Mouse (Mus musculus) ES-E14 (cell line): ENCODE results near the gene Nt5c2.

Experiments
- CHD2 ChIP-seq: IDR thresholded peaks from 2 replicates; pipeline ENCODE4 v1.6.1; 2014; ENCODE audit warnings: mild to moderate bottlenecking, low read depth, low read length, inconsistent platforms
- HCFC1 ChIP-seq: IDR thresholded peaks from 2 replicates; pipeline ENCODE4 v1.6.1; 2012; ENCODE audit warnings: low read length, inconsistent platforms, borderline replicate concordance; ENCODE audit not compliant: insufficient read depth
- MAFK ChIP-seq: IDR thresholded peaks from 2 replicates; pipeline ENCODE4 v1.6.1; 2014; ENCODE audit warnings: mild to moderate bottlenecking, low read depth, low read length, inconsistent platforms; ENCODE audit not compliant: insufficient read depth
- ZC3H11A ChIP-seq: IDR thresholded peaks from 2 replicates; pipeline ENCODE4 v1.6.1; 2012; ENCODE audit warnings: low read depth, mild to moderate bottlenecking, inconsistent platforms, low read length, borderline replicate concordance
- ZNF384 ChIP-seq: IDR thresholded peaks from 2 replicates; pipeline ENCODE4 v1.6.1; 2012; ENCODE audit warnings: low read depth, low read length, inconsistent platforms

DNA sequence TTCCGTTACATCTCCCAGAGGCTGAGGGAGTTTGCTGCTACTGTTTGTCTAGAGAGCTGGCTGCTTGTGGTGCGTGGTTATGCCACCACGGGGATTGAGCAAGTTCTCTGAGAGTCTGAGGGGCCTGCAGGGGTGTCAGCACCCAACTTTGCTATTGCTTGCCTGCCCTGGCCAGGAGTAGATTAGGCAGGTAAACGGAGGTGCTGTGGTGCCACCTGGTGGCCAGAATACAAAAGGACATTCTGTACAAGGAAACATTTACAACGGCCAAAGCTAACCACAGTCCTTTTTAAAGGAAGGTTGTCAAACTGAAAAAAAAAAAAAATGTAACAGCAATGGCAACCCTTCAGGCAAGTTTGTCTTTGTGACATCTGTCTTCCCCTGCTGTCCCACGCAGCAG lies 145.4 kb downstream of the Nt5c2 start:
- TF ChIP-seq MAFK: no peak
- TF ChIP-seq ZC3H11A: peak; percentile 86; the same call in 1 of the 2 replicates
- TF ChIP-seq CHD2: no peak
- TF ChIP-seq HCFC1: no peak
- no peak for TF ChIP-seq ZNF384
